Mouse (Mus musculus): Measurements from ENCODE around the gene Nop53. TPM values are rescaled to one million over a fixed set of nuclear protein-coding genes. Genes with fewer than 3 reads are reported as not detected.

Nop53 gene
- 100 to 1,000 TPM; 437 to 465 TPM for total RNA-seq (2023)

DNA sequence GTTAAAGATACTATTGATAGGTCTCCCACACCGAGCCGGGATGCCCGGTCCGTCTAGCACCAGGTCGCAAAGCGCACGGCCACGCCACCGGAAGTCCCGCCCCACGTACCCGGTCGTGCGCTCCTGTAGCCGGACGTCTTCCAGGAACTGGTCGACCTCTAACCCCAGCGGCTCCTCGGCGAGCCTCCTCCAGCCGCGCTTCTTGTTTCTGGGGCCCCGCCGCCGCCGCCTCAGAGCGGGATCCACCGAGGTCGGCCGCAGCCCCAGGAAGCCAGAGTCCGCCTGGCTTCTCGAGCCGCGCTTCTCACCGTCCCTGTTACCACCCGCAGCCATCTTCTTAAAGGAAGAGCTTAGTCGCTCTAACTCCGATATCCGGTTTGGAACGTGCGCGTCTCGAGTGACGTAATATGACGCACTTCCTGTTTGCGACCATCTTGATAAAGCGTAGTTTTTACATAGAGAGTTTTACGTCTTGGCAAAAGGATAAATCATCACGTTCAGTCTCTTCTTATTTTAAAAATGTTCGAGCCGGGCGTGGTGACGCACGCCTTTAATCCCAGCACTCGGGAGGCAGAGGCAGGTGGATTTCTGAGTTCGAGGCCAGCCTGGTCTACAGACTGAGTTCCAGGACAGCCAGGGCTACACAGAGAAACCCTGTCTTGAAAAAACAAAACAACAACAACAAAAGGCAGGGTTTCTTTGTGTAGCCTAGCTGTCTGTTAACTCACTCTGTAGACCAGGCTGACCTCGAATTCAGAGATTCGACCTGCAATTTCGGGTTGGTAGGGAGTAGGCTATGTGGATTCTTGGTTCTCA, at the start of gene Nop53:
Gene Nop53, minus strand, starts transcription at position 354 of the 816 bp plus-strand sequence.

GRCm38 (mm10) chr7:15967312-15967711, 21.4 kb upstream of the Nop53 start, which contains the start of gene Ehd2:
TSS of gene Ehd2 (minus strand) at chr7:15967567.

GRCm38 (mm10) chr7:15922220-15922773, 23.6 kb downstream of the Nop53 start, which contains the start of gene Selenow:
TSS of gene Selenow (minus strand) at chr7:15922402.

Other genes starting within 250 kb of the Nop53 start
- gene Obox5, start 195.9 kb downstream of the Nop53 start, total RNA-seq (2023) = not detected
- gene Obox6, start 106.4 kb downstream of the Nop53 start, total RNA-seq (2023) = not detected
- not detected for gene Crx, start 66.1 kb downstream of the Nop53 start, total RNA-seq (2023)
- not detected for gene Crxos, start 63.5 kb downstream of the Nop53 start, total RNA-seq (2023)
- gene Selenow, start 23.7 kb downstream of the Nop53 start, total RNA-seq (2023) = 100 to 1,000 TPM; 140 to 155 TPM
- 1 to 10 TPM; 7.5 to 8.2 TPM for gene Ehd2, start 21.5 kb upstream of the Nop53 start, total RNA-seq (2023)
- 10 to 100 TPM; 75.2 to 82.1 TPM for gene Bicra, start 101.8 kb upstream of the Nop53 start, total RNA-seq (2023)
- not detected for gene Zfp541, start 115.7 kb upstream of the Nop53 start, total RNA-seq (2023)
- gene Napa, start 152.4 kb upstream of the Nop53 start, total RNA-seq (2023) = 100 to 1,000 TPM; 266 to 309 TPM
- 10 to 100 TPM; 38.4 to 39.2 TPM for gene Kptn, start 173.8 kb upstream of the Nop53 start, total RNA-seq (2023)
- gene Slc8a2, start 183.8 kb upstream of the Nop53 start, total RNA-seq (2023) = under 1 TPM; 0.09 to 0.18 TPM
- 10 to 100 TPM; 17.0 to 21.1 TPM for gene Meis3, start 229.0 kb upstream of the Nop53 start, total RNA-seq (2023)

All from B cell, adult 67 days (primary cell).